Mouse (Mus musculus): ENCODE results near the gene Hdhd5.

DNA sequence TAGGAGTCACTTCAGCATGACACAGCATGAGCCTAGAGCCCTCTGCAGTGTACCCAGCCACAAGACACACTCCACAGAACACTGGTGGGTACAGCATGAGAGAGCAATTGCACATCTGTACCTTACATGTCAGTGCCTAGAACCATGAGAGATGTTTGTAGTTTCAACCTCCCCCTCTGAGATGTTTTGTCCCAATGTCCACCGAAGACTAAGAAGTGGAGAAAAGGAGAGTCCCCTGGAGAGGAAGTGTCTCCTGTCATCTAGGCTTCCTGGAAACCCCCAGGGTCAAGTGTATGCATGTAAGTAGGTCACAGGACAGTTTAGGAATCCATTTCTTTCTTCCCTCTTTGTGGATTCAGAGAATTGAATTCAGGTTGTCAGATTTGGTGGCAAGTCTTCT lies 41.3 kb upstream of the Hdhd5 start:
- TF ChIP-seq POLR2A (IDR thresholded peaks at IDR 0.05; ENCODE audit: control insufficient read depth, extremely low read depth, insufficient read depth, low read length, poor library complexity) (no peak), CTCF (IDR thresholded peaks at IDR 0.05; ENCODE audit: borderline replicate concordance, control insufficient read depth, extremely low read depth, insufficient read depth, low read length, poor library complexity) (no peak)
